Mouse (Mus musculus) embryo, embryonic 11 days (tissue): ENCODE results near the gene Dcpp2.
A peak's percentile ranks its signal among the peaks of the same experiment; 100 is the strongest.
"Not testable (repeated sequence)": the region's sequence is repeated elsewhere in the genome, so short reads cannot be mapped to it uniquely, and the experiment has no call there.

Source experiments
- DNase-seq: peaks from one replicate; pipeline ENCODE4 v3.0.0-alpha.2; 2015

The Dcpp2 gene

DNA sequence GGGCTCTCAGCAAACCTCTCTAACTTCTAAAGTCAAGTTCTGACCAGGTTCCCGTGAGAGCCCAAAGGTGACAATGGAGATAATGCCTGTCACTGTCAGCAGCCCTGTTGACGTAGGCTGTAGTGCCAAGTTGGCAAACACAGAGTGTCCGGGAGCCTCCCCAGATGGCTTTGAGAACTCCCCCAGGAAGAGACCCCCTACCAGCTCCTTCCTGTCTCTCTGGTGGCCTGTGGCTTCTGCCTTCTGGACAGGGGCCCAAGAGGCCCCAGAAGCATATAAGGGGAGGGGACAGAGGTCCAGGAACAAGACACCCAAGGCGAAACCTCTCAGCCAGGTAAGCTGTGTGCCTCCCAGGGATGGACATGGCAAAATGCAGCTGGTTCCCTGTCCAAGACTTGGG lies at the start of gene Dcpp2, which contains the start of gene Dcpp1:
Gene Dcpp2 (plus strand): TSS at position 305 of the 400 bp plus-strand sequence.
Gene Dcpp1 (plus strand): TSS at position 301 of the 400 bp plus-strand sequence.
- not testable (repeated sequence) for DNase-seq

DNA sequence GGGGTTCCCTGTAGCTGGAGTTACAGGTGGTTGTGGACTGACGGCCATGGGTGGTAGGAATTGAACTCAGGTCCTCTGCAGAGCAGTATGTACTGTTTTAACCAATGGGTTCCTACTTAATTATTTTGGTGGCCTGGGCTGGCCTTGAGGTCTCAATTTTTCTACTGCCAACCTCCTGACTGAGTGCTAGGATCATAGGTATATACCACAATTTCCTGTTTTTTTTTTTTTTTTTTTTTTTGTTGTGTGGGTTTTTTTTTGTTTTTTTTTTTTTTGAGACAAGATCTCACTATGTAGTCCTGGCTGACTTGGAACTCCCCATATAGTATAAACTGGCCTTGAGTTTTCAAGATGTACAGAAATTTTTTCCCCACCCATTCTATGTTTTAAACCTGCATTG lies 49.5 kb upstream of the Dcpp2 start:
- no peak for DNase-seq

DNA sequence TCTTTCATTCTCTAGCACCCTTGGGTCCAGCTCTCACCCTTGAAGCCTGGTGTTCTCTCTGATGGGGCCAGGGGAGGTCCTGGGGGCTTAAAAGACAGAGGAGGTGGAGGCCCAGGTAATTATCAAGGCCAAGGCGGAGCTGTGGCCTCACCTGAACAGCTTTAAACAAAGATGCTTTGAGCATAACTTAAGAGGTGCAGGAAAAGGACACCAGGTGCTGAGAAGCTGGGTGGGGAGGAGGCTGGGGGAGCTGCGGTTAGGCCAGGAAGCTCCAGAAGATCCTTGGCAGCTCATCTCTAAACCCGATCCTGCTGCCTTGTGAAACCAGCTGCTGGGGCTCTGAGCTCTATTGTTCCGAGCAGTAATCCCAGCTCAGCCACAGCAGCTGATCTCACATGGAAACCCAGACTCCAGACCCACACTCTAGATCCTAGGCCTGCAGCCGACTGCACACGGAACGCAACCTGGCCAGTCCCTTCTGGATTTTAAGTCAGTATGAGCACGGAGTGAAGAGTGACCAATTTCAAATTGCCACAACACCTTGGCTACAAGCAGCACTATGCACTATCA lies 44.6 kb upstream of the Dcpp2 start, which contains the start of gene Prss33:
Gene Prss33 (minus strand): TSS at position 51 of the 570 bp plus-strand sequence.
- DNase-seq, result no peak

DNA sequence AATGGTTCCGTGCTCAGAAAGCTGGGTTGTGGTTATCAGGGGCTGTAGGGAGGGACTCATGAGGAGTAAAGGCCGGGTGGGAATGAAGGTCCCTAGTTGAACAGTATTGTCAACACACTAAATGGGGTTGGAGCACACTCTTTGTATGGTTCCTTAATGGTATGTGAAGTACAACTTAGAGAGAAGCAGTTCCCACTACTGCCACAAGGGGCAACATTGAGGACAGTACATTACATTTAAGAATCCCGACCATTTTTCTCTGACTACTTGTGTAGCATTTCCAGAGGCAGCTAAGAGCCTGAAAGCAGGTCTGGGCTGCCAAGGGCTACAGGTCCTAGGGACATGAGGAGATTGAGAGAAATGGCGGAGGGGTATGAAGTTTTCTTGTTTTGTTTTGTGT lies 39.5 kb upstream of the Dcpp2 start:
- peak; percentile 82 for DNase-seq

DNA sequence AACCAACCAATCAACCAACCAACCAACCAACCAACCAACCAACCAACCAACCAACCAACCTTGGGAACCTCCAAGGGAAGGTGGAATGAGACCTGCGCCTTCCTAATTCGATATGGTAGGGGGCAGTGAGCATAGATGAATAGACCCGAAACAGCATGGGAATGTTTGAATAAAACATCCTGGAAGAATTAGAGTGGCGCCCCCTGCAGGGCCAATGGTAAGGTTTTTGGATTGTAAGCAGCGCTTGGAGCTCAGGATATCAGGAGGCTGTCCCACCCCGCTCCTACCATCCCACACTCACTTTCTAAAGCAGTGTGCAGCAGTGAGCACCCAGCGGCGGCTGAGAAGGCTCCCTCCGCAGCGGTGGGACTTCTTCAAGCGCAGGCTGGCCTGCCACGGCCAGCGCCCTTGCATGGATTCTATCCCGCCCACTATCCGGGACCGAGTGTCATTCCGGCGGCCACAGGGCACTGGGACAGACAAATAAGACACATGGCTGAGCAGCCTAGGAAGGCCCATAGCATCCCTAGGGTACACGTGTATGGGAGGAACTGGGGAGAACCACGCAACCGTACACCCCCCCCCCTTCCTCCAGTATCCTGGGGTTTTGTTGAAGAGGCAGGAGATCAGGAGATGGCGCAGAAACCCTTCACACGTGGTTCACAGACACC lies 37.4 kb upstream of the Dcpp2 start:
- DNase-seq, result peak; percentile 25

DNA sequence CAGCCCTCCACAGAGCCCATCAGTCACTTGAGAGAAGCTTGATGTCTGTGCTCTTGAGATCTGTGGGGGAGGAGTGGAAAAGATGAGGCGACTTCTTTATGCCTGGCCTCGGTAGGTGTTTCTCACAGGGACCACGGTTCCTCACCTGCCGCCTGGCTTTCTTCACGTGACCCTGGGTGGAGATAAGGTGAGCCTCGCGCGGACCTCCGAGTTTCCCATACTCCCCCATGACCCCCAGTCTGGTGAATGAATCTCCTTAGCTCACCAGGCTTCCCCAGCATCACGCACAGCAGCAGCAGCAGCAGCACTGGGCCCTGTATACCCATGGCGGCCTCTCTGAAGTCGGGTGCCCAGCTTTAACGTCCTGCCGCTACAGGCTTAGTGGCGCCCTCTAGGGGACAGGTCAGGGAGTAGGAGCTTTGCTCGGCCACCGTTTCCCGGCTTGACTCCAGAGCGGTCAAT lies 36.8 kb upstream of the Dcpp2 start, which contains the start of the genes Prss32 and Prss41:
Gene Prss32 (plus strand): TSS at position 44 of the 462 bp plus-strand sequence.
Gene Prss41 (minus strand): TSS at position 361 of the 462 bp plus-strand sequence.
- peak; percentile 74 for DNase-seq

DNA sequence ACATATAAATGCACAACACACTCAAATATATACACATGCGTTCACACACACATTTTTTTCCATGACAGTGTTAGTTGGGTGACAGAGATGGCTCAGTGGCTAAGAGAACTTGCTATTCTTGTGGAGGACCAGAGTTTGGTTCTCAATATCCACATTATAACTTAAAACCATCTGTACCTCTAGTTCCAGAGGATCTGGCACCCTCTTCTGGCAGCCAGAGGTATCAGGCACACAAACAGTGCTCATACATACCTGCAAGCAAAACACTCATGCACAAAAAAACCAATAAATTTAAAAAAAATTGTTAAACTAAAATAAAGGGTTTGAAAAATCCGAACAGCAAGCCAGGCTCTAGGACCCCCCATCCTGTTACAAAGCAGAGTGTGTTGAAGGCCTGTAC lies 30.7 kb upstream of the Dcpp2 start:
- no peak for DNase-seq

DNA sequence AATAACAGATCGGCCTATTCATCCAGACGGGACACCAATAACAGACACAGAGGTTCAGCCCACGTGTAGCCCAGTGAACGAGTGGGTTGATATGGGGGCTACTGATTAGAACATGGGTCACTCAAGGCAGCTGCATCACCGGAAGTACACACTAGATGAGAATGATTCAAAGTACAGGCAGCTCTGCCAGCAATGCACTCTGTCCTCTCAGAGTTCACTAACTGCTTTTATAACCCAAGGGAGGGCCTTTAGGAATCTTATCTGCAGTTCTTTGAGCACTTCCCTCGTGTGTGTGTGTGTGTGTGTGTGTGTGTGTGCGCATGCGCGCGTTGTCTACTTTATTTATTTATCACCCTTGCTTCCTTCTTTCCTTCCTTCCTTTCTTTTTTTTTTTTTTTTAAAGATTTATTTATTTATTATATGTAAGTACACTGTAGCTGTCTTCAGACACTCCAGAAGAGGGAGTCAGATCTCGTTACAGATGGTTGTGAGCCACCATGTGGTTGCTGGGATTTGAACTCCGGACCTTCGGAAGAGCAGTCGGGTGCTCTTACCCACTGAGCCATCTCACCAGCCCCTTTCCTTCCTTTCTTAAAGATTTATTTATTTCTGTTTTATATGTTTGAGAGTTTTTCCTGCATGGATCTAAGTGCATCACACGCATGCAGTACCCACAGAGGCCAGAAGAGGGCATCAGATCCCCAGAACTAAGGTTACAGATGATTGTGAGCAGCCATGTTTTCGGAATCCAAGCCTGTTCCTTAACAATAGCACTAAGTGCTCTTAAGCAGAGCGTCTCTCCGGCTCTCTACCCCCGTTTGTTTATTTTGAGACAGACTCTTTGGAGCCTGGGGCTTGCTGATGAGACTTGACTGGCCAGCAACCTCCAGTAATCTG lies 29.6 kb upstream of the Dcpp2 start:
- DNase-seq, result peak; percentile 76

DNA sequence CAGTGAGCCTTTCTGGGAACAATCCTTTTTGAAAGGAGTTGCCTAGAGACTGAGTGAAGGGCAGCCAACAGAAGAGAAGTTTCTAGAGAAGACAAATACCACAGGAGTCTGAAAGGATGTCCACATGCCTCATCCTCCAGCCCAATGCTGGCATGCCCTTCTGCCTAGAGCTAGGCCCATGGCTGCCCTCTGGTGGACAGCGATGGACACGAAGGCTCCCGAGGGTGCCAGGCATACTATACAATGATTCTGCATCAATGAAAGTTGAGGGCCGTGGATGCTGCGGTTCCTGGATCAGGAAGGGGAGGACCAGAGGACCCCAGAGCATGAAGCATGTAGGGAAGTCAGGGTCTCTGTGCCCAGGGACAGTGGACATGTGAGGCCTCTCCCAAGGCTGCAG lies 27.4 kb upstream of the Dcpp2 start:
- DNase-seq, result peak; percentile 70

DNA sequence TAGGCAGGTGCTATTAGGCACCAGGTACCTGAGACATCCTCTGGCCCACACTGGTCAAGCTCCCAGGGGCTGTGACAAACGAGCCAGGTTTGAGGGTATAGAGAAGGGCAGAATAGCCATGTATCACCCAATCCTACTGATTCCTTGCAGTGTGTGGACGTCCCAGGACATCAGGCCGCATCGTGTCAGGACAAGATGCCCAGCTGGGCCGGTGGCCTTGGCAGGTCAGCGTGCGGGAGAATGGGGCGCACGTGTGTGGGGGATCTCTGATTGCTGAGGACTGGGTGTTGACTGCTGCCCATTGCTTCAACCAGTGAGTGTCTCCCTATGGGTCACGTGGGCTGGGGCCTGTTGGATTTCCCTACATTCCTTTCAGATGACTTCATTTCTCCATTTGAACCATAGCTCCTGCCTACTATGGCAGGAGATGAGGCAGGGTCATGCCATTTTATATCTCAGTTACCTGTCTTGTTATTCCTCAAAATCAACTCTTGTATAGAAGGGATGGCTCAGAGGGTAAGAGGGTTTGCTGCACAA lies 26.4 kb upstream of the Dcpp2 start:
- DNase-seq, result no peak

DNA sequence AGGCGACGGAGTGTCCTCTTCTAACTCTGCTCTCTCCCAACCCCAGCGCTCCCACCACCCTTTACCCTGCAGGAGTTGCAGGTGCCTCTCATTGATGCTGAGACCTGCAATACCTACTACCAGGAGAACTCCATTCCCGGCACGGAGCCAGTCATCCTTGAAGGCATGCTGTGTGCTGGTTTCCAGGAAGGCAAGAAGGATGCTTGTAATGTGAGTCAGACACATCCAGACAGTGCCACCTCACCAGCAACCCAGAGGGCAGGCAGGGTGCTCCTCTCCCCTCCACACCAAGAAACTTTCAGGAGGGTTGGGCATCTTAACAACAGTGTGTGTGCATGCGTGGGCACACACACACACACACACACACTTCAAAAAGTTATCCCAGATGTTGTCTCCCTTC lies 23.5 kb upstream of the Dcpp2 start:
- DNase-seq, result no peak

DNA sequence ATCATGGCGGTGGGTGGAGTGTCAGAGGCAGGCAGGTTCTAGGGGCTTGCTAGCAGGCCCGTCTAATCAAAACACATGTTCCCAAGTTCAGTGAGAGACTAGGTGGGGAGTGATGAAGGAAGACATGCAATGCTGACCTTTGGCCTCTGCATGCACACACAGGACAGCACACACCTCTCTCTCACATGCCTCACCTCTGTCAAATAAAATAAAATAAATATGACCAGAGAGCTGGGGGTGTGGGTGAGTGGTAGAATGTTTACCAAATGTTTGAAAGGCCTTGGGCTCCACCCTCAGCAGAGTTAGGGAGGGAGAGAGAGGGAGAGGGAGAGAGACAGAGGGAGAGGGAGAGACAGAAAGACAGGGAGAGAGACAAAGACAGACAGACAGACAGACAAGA lies 22.8 kb upstream of the Dcpp2 start:
- DNase-seq, result no peak

DNA sequence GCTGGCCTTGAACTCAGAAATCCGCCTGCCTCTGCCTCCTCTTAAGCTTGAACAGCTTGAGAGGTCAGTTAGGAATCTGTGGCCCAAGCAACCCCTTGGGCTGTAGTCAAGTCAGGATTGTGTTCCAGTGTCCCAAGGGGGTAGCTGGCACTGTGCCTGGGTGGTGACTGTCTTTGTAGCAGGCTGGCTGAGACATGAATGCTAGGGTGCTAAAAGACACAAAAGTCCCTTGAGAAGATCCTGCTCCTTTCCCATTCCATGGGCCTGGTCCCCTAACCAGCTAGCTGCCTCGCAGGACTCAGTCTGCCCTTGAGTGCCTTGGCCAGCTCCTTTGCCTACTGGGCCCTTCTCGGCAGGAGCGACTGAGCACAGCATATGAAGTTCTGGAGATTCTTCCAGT lies 17.8 kb upstream of the Dcpp2 start:
- DNase-seq, result no peak

DNA sequence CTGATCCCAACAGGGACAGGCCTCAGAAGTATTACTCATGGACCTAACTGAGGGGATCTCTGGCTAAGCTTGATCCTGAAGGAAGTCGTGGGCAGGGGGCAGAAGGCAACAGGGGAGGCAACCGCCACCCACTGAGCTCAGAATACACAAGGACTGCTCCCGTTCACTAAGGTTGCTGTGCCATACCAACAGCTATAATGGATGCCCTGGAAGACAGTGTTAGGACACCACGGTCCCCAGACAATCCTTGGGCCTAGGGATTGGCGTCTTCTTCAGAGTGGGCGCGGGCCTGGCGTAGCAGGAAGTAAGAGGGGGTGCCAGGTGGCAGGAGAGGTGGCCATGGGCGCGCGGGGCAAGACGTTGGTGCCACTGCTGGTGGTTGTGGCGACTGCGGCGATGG lies 12.9 kb upstream of the Dcpp2 start, which contains the start of gene Prss21:
Gene Prss21 (plus strand): TSS at position 301 of the 400 bp plus-strand sequence.
- no peak for DNase-seq

DNA sequence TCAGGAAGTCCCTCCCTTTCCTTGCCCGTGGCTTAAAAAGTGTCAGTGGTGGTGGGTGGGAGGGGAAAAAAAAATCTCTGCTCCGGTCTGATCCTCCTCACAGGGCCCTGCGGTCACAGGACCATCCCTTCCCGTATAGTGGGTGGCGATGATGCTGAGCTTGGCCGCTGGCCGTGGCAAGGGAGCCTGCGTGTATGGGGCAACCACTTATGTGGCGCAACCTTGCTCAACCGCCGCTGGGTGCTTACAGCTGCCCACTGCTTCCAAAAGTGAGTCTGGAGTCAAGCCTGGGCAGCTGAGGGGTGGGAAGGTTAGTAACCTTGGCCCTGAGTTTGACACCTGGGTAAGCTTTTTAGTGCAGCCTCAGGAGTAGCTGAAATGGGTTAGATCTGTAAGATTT lies 12.2 kb upstream of the Dcpp2 start:
- no peak for DNase-seq

DNA sequence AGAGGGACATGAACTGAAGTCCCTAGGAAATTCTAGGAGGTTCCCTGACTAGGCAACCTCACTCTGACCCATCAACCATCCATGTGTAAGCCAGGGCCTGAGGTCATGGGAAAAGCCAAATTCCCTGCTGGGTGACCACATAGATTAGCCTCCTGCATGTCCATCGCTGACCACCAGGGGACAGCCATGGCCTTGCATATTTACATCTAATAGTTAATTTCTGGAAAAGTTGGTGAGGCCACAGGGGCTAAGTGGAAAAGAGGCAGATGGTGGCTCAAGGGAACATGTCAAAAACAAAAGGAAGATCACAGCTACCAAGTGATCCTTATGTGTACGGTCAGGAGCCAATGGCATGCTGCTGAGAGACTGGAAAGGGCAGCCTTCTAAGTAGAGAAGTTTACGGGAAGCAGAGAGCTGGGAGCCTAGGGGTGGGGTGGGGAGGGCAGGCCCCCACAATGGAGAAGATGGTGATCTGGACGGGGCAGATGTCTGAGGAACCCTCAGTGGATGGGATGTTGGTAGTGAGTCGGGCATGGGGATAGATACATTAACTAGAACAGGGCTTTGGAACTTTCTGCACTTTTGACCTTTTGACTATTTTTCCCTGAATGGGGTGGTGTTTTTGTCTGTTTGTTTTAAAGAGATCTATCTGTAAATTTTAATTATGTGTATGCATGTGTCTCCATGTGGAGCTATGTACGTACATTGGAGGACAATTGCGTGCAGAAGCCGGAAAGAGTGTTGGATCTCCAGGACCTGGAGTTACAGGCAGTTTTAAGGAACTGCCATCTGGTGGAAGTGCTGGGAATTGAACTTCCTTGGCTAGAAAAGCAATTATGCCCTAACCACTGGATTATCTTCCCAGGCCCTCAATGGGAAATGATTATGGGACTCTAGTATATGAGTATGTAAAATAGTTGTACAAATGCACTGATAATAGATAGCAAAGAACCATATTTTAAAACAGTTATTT lies 6.5 kb upstream of the Dcpp2 start:
- DNase-seq, result peak; percentile 75

DNA sequence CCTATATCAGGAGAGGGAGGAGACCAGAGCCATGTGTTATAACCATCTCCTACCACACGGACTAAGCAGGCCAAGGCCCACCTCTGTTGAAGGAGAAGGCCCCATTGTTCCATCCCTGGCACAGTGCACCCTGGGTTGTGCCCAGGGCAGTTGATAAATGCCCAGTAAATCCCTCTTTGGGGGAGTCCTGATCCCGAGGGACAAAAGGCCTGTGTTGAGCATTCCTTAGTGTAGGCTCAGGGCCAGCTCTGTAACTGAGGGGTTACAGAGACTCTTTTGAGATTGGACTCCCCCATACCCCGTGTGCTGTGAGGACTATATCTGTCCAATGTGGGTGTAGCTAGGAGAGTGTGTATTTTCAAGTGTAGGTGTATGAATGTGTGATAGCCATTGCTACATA lies 3.9 kb upstream of the Dcpp2 start:
- DNase-seq, result no peak

DNA sequence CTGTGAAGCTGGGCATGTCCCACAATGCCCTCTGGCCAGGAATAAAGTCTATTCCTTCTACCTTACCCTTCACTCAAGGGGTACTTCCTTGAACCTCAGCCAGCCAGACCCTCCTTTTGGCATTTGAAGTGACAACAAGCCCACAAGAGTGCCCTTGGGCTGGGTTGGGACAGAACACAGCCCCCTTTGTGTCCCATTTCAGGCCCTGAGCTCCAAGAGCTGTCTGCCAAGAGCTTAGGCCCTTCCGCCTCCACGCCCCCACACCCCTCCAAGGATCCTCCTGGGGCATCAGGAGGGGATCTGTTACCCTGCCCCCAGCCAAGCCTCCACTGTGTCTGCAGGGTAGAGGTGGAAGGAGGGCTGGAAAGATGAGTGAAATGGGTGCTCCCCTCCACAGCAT lies 3.5 kb upstream of the Dcpp2 start:
- DNase-seq, result no peak

DNA sequence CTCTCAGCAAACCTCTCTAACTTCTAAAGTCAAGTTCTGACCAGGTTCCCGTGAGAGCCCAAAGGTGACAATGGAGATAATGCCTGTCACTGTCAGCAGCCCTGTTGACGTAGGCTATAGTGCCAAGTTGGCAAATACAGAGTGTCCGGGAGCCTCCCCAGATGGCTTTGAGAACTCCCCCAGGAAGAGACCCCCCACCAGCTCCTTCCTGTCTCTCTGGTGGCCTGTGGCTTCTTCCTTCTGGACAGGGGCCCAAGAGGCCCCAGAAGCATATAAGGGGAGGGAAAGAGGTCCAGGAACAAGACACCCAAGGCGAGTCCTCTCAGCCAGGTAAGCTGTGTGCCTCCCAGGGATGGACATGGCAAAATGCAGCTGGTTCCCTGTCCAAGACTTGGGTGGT lies 36.5 kb downstream of the Dcpp2 start, which contains the start of gene Dcpp3:
Gene Dcpp3 (plus strand): TSS at position 301 of the 400 bp plus-strand sequence.
- DNase-seq, result not testable (repeated sequence)

DNA sequence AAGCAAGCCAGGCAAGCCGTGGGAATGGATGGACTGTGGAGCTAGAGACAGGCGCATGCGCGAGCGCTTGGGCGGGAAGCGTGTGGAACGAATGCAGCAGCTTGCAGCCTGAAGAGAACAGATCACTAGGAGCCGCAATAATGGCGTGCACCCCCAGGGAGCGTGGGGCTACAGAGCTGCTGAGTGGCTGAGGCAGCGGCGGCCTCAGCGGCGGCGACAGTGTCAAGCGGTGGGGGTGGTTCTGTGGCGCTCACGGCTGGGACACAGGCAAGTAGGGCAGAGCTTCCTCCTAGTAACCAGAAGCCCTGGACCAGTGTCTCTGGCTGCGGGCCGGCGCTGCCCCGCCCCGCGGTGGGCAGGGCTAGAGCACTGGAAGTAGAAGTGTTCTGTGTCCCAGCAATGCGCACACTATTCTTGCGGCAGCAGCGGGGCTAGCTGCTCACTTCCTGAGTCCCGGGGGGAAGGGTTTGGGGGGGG lies 43.9 kb downstream of the Dcpp2 start:
- DNase-seq, result peak; percentile 94

DNA sequence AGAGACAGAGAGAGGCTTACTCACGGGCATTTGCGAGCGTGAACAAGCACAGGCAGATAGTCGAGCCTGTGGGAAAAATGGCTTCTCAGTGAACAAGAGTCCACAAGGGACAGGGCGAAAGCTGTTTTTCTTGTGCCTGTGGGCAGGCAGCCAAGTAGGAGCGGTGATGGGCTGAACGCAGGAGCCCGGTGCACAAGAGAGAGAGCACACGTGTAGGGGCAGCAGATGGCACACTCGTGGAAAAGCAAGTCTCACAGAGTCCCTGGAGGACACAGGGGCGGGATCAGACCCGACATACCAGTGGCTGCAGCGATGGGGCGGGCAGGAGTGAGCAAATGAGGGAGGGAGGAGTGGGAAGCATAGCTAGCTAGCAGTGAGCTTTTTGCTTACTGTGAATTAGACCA lies 44.4 kb downstream of the Dcpp2 start:
- peak; percentile 81 for DNase-seq
